Mouse (Mus musculus) cerebellum, postnatal 25 days (tissue): ENCODE data around the gene Ramp2.

ENCODE experiments used
- DNase-seq, 2 experiments: peaks; one replicate each; pipeline ENCODE4 v3.0.0; 2021; ENCODE audit warnings: mixed read lengths in 2 of 2

Gene Ramp2

DNA sequence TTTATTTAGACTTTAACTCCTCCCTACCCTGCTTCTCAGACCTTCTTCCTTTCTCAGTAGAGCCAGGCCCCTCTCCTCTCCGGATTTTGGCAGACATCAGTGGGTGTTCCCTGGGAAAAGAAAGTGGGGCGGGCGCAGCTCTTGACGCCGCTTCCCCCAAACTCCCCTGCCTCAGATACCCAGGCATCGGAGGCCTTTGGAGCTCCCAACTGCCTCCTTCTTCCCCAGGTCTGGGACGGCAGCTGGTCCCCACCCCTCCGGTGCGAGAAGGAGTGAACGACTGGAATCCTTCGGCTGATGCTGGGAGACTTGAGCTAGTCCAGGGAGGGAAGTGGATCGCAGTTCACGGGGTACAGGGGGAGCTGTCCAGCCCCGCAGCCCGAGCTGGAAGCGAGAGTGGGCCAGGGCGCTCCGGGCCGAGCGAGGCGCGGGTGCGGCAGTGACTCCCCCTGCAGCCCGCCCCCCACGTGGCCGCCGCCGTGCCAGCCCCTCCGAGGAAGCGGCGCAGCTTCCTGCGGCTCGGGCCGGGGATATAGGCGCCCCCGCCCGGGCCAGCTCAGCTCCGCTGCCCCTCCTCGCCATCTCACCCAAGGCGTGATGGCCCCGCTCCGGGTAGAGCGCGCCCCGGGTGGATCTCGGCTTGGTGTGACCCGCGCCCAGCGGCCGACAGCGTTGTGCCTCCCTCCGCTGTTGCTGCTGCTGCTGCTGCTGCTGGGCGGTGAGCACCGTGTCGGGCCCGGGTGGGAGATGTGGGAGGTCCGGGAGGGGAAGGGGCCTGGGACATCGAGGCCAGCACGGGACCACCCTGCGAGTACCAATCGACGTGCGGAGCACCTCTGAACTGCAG lies at the start of gene Ramp2:
TSS of gene Ramp2 (plus strand) at position 174 of the 847 bp plus-strand sequence.
- peak; percentile 25 to 45 for DNase-seq

DNA sequence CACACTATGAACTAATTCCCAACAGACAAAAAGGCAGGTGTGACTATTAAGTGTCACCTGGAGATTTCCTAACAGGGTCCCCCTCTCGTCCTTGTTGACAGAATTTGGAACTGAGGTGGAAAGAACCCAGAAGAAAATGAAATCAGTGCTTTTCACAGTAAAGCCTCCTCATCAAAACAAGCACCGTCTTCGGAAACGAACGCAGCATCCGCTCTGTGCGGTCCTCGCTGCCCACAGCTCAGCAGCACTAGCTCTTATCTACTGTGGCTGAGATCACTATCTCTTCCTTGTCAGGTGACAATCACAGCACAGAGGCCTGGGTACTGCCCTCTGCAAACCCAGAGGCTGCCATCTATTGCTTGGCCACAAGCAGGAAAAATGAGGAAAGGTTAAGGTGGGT lies 49.7 kb upstream of the Ramp2 start:
- DNase-seq: no peak

DNA sequence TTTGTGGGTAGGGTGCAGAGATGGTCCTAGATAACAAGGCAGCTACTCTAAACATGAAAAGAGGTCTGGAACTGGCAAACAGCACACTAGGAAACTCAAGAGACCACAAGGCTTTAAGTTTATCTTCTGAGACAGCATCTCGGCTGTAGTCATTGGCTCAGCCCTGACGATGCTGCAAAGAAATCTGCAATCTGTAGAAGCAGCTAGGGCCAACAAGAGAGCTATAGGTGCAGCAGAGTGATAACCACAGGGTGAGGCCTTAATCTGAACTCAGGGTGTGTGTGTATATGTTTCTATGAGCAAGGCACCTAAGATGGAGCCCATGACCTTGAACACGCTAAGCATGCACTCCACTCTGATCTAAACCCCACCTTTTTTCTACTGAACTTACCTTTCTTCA lies 46.3 kb upstream of the Ramp2 start:
- no peak for DNase-seq

DNA sequence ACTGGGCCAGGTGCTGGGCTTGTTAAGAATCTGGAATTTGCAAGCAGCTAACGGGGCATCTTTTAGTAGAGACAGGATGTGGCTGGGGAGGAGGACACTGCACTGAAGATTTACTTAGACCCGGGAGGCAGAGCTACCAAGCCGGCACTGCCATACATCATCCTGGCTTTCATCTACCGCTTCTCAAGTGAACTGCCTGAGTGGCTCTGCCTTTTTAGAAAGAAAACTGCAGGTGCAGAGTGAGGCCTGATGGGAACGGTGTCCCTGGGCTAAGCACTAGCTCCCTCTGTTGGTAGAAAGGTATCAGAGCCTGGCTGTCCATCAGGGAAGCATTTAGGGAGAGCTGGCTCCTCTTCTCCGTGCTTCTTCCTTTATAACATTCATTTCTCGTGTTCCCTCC lies 44.8 kb upstream of the Ramp2 start:
- peak; percentile 75 to 81 for DNase-seq

DNA sequence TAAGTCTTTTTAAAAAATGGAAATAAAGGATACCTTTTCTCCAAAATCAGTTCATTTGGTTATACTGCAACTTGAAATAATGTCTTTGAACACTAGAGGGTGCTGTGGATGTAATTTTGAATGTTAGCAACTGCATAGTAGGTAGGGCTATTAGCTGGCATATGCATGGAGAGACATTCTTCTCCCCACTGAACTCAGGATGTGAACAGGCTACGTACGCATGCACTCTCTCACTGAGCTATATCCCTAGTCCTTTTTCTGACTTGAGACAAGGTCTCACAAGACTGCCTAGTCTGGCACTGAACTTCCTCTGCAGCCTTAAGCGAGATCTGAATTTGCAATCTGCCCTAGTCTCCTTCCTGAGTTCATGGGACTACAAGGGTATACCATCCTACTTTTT lies 33.9 kb upstream of the Ramp2 start:
- peak; percentile 23 to 32 for DNase-seq

DNA sequence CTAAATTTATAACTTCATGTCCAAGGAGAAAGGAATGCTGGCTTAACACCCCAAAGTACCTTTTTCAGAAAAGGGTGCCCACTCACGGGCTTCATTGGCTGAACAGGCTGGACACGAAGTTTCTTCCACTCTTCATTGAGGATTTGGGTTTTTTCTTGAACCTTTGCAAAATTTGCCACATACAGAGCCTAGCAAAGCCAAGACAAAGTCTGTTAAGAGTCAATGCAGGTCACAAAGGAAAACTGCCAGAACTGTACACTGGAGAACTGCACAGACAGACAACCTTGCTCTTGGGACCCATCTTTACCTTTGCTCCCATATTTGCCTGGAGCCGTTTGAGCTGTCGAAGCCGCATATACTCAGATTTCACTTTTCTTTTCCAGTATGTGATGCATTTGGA lies 28.9 kb upstream of the Ramp2 start:
- no peak for DNase-seq

DNA sequence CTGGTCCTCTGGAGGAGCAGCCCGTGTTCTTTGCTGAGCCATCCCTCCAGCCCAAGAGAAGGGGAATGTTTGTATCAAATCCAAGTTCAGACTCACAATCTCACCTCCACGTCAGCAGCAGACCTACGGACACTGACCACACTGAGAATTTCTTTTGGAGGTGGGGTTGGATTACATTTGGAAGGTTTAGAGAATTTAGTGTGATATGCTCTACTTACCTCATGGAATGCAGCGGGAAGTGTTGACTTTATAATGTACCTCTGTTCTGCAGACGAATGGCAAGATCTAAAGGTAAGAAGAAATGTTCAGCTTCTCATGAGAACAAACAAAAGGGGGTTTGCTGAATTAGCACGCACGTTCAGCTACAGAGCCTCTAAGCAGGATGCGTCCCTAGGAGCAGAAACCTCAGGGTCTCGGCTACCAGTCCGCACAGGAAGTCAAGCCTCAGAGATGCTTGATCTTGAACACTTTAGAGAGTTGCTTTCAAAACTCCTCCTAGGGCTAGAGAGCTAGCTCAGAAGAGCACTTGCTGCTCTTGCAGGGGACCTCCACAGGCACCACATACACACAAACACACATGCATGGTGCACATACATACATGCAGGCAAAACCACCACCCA lies 27.3 kb upstream of the Ramp2 start:
- DNase-seq: no peak

DNA sequence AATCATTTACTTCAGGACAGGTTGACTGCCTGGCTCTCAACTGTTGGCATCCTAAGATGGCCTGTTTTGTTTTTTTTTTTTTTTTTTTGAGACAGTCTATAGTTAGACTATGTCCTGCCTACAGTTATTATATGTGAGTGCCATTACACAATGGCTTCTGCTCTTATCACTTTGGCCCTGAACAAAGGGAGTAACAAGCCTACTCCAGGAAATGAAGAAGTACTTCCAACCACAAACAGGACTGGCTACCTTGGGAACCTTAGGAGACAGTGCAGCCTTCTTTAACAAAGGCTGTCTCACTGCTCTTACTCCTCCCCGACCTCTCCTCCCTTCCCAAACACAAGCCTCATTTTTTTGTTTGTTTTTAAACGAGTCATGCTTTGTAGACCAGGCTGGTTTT lies 25.0 kb upstream of the Ramp2 start:
- DNase-seq: no peak

DNA sequence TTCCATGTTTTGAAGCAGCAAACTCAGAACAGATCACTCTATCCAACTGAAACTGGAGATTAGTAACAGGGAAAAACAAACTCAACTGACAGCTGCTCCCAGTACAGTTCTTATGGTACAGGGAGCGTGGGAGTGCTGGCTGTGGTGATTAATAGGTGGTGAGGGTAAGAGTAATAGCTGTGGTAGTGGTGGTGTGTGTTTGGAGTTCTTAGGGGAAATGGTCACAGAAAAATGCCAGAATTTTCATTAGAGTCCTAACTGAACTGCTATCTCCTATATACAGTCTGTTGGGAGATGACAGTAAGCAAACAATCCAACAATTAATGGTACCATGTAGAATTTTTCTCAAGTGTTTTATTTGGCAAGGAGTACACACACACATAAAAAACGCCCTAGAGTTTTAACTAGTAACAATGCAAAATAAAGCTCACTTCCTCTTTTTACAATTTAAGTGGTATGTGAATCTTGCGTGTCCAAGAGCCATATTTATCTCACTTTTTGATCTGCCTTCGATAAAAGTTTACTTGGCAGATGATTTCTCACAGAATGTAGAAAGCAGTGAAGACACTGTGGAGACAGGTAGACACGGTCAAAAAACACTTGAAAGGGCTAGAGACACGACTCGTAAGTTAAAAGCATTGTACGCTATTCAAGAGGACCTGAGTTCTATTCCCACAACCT lies 24.4 kb upstream of the Ramp2 start:
- no peak for DNase-seq

DNA sequence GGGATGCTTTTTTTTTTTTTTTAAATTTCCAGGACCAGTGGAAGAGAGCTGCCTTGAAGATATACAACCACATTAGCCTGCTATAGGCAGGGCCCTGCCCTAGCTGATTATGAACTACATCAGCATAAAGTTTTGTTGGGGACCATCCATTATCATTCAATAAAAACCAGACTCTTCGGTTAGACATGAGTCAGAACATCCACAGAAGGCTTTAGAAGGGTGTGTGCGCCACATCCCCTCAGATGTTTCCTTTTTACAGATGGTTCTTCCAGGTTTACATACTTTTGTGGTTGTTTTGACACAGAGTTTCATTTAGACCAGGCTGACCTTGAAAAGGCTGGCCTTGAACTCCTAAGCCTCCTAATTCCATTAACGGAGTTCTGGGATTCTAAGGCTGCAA lies 21.5 kb upstream of the Ramp2 start:
- no peak for DNase-seq

DNA sequence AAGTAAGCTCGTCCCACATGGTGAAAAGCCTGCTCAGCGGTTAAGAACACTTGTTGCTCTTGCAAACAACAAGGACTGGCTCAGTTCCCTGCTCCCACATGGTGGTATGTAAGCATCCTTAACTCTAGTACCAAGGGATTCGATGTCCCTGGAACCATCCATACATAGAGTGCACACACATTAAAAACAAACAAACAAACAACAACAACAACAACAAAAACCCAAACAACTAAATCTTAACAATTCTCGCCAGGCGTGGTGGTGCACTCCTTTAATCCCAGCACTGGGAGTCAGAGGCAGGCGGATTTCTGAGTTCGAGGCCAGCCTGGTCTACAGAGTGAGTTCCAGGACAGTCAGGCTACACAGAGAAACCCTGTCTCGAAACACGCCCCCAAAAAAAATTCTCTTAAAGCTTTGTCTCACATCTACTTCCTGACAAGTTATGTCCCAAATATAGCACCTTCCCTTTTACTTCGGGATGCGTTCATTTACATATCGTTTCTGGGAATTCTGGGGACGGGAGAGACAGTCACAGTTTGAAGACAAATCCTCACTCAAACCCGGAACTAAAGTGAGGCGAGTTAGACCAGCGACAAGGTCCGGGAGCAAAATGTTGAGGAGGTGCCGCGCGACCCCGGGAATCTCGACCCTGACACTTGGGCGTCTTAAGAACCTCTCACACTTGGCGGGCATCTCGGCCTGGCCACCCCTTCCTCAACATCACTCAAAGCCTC lies 20.3 kb upstream of the Ramp2 start:
- DNase-seq: no peak

DNA sequence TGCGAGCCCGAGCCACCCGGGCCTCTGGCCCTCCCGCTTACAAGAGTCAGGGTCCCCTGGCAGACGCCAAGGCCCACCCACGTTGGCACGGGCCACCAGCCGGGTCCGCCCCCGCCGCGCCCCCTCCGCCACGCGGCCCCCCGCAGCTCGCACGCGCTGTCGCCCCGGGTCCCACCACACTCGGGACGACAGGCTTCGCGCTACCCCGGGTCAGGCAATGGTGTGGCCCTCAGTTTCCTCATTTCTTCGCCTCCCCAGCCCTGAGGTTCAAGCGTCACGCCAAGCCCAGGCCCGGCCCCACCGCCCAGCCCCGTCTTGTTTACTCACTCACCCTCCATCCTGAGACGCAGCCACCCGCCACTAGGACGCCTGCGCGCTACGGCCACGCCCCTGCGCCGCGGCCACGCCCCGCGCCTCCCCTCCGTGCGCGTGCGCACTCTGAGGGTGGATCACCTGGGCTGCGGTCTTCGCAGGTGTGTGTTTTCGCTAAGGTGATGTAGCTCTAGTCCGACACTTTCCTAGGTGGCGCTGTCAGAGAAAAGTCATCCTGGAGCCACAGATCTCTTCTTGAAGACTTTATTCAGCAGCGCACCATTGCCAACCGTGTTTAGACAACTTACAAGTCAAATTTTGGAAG lies 19.6 kb upstream of the Ramp2 start, which contains the start of gene Ezh1:
TSS of gene Ezh1 (minus strand) at position 399 of the 637 bp plus-strand sequence.
- DNase-seq: peak; percentile 97

DNA sequence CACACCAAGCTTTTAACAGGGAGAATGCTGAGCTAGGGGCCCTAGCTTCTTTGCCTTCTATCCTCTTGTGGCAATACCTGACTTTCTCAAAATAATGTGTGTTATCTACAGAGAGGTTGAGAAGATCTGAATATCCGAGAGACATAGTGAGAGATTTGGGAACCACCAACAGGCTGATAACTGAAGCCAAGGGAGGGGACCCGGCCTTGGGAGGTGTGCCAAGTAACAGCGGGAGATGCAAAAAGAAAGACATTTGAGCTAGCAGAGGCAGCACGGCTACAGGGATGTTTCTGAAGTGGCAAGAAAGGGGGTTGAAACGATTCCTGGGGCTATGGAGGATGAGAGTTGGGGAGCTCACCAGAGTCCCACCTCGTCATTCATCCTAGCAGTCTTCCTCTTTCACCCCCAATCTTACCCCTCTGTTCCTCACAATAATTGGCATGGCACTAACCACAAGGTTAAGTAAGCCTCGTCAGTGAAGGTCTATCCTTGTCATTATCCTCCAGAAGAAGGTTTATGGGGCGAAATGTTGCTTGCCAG lies 16.4 kb upstream of the Ramp2 start:
- peak in 1 of 2 experiments; percentile 36 for DNase-seq

DNA sequence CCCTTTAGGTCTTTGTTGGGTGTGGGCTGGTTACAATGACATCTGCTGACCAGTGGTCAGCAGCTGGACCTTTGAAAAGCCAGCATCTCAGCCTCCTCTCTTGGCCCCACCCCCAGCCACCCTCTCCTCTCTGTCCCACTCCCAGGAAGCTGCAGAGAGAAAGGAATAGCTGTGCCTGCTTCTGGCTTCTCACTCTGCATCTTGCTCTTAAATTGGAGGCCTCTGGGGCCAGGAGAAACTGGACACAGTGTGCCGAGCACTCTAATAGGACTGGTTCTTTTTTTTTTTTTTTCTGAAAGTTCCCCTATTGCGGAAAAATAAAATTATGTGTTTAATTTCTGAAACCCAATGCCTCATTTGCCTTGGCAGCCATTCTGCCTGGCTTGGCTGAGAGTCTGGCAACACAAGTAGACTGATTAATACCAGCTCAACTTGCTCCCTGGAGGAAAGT lies 15.7 kb upstream of the Ramp2 start:
- DNase-seq: no peak

DNA sequence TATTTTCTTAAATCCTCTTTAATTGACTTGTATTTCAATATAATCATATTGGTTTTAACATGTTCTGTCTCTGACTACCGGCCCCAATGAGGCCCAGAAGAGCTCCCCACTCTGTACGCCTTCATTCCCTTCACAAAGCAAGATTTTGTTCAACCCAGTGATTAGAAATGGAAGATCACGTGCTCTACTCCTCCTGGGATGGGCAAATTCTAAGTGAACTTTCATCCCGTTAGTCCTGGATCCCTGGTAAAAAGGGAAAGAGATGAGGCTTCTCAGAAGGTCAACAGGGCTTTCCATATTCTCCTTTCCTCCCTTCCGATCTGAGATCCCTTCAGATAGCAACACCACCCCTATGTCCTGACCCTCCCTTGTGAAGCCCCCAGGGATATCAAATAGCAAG lies 15.3 kb upstream of the Ramp2 start:
- no peak for DNase-seq

DNA sequence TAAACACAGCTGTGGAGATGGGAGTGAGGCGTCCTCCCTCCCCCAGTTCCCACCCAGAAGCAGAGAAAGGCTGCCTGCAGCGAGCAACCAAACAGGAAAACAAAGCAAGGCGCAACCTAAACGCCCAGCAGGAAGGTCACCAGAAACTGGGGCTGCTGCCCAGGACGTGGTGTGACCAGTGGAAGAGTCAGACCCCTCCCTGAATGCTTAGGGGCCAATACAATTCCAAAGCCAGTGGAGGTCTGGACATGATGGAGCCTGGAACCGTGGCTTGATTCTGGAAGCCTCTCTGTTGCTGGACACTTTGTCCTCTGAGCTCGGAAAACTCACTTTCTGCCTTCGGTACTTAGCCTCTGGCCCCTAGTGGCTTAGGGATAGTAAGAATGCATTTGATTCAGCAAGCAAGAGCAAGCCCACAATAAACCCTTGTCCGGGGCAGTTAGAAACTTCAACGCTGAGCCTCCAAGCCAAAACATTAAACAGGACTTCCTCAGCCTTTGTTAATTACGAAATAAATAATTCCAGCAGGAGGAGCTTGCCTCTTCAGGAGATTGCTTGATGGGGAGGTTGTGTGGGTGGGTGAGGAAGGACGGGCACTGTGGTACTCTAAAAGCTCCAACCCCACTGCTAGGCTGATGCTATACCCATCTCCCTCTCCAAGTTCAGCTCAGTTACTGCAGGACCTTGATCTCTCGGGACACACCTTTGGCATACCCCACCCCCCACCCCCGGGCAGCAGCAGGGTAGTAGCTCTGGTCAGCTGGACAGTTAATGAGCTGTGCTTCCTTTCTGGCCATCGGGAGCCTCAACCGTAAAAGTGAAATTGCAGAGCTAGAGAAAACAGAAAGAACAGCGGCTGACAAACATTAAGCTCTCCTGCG lies 14.6 kb upstream of the Ramp2 start:
- DNase-seq: peak; percentile 17 to 20

DNA sequence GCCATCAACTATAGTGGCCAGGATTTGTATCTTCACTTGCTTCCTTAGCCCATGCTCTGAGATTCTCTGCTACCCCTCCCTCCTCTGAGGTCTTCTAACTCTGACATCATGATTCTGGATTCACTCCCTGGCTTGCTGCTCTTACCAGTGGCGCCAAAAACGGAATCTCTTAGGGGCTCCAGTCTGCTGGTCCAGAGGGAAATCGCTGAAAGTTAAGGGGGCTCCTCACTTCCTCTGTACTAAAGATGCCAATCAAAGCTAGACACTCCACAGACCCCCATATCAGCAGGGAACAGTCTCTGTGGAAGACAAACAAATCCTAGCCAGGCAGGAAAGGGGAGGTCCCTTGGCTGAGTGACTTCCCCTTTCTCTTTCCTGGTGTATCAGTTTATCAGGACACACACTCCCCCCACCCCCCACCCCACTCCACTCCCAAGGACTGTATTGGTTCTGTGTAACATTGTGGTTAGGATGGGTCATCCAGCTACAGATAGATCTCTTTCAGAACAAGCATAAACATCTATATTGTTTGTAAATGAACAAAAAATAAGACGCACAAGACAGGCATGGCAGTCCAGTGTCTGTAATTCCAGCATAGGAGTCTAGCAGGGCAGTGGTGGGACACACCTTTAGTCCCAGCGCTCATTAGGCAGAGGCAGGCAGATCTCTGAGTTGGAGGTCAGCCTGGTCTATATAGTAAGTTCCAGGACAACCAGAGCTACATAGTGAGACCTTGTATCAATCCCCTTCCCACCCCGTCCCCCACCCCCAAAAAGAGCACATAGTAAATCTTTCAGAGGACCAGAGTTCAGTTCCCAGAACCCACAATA lies 13.6 kb upstream of the Ramp2 start:
- no peak for DNase-seq

DNA sequence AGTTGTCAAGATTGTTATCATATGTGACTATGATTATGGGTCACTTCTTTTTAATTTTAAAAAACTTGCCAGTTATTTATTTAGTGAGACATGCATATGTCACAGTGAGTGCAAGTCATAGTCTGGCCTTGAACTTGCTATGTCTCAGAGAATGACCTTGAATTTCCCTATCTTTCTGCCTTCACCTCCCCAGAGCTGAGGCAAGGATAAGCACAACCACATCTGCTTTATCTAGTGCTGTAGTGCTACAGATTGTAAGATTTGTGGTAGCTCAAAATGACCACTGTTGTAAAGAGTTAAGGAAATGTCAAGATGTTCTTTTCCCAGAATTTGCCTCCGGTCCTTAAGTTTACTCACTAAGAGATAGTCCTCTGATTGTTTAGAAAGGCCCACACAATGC lies 12.6 kb upstream of the Ramp2 start:
- no peak for DNase-seq

DNA sequence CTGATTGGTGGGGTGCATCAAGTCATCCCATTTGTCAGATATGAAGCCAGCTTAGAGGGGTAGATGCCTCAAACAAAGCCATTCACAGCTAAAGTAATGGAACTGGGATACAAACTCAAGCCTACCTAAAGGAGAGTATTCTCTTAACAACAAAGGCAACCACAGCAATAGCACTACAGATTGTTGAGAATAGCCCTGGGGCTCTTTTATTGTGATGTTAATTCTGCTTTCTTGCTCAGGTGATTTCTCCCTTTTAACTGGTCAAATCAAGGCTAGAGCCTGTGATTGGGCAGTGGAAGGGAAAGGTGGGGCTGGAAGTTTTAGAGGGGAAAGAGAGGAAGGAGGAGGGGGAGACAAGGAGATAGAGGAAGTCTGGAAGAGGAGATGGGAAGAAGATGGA lies 11.7 kb upstream of the Ramp2 start:
- no peak for DNase-seq

DNA sequence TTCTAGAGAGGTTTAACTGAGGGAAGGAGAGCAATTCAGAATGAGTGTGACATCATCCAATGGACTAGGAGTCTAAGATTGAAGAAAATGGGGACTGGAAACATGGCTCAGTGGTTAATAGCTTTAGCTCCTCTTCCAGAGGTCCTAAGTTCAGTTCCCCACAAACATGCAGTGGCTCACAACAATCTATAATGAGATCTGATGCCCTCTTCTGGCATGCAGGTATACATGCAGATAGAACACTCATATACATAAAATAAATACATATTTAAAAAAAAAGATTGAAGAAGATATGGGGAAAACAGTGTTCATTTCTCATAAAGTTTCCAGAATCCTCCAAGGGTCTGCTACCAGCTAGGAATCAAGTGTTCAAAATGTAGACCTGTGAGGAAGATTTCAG lies 10.4 kb upstream of the Ramp2 start:
- DNase-seq: no peak
